Mouse (Mus musculus): ENCODE data around the gene Wdr75. TPM values are rescaled to one million over a fixed set of nuclear protein-coding genes. Genes with fewer than 3 reads are reported as not detected.

The Wdr75 gene
- total RNA-seq (2023): 10 to 100 TPM; 12.7 to 13.0 TPM

DNA sequence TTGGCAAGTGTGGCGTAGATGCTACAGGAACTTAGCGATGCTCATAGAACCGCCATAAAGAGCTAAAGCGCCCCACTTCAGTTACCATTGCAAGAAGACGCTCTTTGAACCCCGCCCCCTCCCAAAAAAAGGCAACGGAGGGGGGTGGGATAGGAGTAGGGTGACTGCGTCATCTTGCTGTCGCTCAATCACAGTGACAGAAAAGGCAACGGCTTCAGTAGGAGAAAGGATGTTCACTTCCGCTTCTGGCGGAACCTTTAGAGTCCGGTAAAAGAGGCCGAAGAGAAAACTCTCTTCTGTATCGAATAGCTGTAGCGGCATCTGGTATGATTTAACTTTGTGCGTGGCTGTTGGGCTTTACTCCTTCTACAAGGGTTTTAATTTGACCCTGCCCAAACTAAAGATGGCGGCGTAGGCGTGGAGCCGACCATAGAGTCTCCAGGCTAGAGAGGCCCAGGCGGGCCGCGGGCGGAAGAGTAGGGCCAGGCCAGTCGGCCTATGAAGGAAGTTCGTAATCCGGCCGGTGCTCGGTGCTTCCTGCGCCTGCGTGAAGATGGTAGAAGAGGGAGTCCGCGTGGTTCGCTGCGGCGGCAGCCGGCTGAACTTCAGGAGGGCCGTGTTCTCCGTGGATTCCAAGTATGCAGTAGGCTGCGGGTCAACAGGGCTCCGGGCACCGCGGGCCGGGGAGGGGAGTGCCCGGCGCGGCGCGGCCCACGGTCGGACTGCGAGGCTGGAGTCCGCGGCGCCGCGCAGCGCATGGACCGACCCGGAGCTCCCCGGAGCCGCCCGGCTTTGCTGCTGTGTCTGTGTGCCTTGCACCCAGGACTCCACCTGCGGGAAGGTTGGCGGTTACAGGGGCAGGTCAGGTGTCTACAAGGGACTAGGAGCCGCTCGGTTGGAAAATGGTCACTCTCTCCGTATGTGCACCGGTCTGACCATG, at the start of gene Wdr75:
Gene Wdr75 (plus strand): TSS at position 198 of the 940 bp plus-strand sequence.

Other genes starting within 250 kb of the Wdr75 start
- 1 to 10 TPM in 1 of 2 experiments, not detected in 1; 1.3 TPM for gene Gm5269, start 95.1 kb downstream of the Wdr75 start, total RNA-seq (2023)
- 100 to 1,000 TPM; 118 to 127 TPM for gene Slc40a1, start 131.4 kb downstream of the Wdr75 start, total RNA-seq (2023)

All from neutrophil, adult 83 days (primary cell).